Mouse (Mus musculus) limb, embryonic 11.5 days (tissue): ENCODE data around the gene 4930402F06Rik. TPM values are rescaled to one million over a fixed set of nuclear protein-coding genes. Genes with fewer than 3 reads are reported as not detected.

Experiments used
- polyA plus RNA-seq: library from polyadenylated mRNA; unstranded; fragments of >200 nt; fragmentation: Nextera tagmentation; extraction: Ambion mirVana; gene quantifications from 2 replicates; pipeline ENCODE4 v1.2.1, GENCODE M21; 2014

The 4930402F06Rik gene
- polyA plus RNA-seq, 1 experiment from 2014 or later: not detected

Other genes starting within 250 kb of the 4930402F06Rik start
- gene Rab14, start 196.1 kb downstream of the 4930402F06Rik start, polyA plus RNA-seq: 219 TPM in 2 replicates
- gene Gsn, start 140.8 kb downstream of the 4930402F06Rik start, polyA plus RNA-seq: 26.0 and 31.8 TPM in 2 replicates
- gene Stom, start 60.2 kb downstream of the 4930402F06Rik start, polyA plus RNA-seq: 10.9 and 12.0 TPM in 2 replicates
- not detected in 2 replicates for gene 4930568D16Rik, start 29.4 kb downstream of the 4930402F06Rik start, polyA plus RNA-seq
- 5.3 and 6.0 TPM in 2 replicates for gene Ggta1, start 66.1 kb upstream of the 4930402F06Rik start, polyA plus RNA-seq
- gene Dab2ip, start 161.1 kb upstream of the 4930402F06Rik start, polyA plus RNA-seq: 53.9 and 56.4 TPM in 2 replicates